Mouse (Mus musculus) C2C12 (cell line): Measurements from ENCODE around the gene Pld5.

Source experiments
- CEBPB ChIP-seq: IDR thresholded peaks from one replicate; pipeline ENCODE4 v1.6.1; 2011; ENCODE audit warnings: low read depth, mild to moderate bottlenecking, control low read depth, moderate library complexity
- CTCF ChIP-seq: IDR thresholded peaks from one replicate; pipeline ENCODE4 v1.5.1; 2011; ENCODE audit not compliant: control insufficient read depth, insufficient read depth, insufficient read length
- FOSL1 ChIP-seq: IDR thresholded peaks from one replicate; pipeline ENCODE4 v1.8.0; 2011; ENCODE audit warnings: mild to moderate bottlenecking, low read length; ENCODE audit not compliant: poor library complexity, insufficient read depth, severe bottlenecking
- MAX ChIP-seq: IDR thresholded peaks from one replicate; pipeline ENCODE4 v1.6.1; 2011; ENCODE audit warnings: mild to moderate bottlenecking, control low read depth
- MYOD1 ChIP-seq: IDR thresholded peaks from one replicate; pipeline ENCODE4 v1.6.1; 2011; ENCODE audit warnings: low read depth; ENCODE audit not compliant: control insufficient read depth, insufficient read length
- MYOG ChIP-seq: IDR thresholded peaks from one replicate; pipeline ENCODE4 v1.6.1; 2011; ENCODE audit not compliant: control insufficient read depth, insufficient read length; ENCODE audit errors: extremely low read depth
- USF1 ChIP-seq: IDR thresholded peaks from one replicate; pipeline ENCODE4 v1.6.1; 2011; ENCODE audit warnings: low read depth, mild to moderate bottlenecking, control low read depth, moderate library complexity

- no peak for TF ChIP-seq CTCF
- no peak for TF ChIP-seq USF1
- no peak for TF ChIP-seq MYOD1
- TF ChIP-seq CEBPB, result no peak
- no peak for TF ChIP-seq MYOG
- TF ChIP-seq MAX, result no peak
- no peak for TF ChIP-seq FOSL1
Measured at GRCm38 (mm10) chr1:176218217-176218616, 56.9 kb downstream of the Pld5 start.
